Mouse (Mus musculus) lung, postnatal 0 days (tissue): ENCODE results near the gene Tespa1.

ENCODE experiments used
- CTCF ChIP-seq: IDR thresholded peaks from 2 replicates; pipeline ENCODE4 v1.5.1; 2016; ENCODE audit warnings: antibody characterized with exemption, mild to moderate bottlenecking
- EP300 ChIP-seq: IDR thresholded peaks from 2 replicates; pipeline ENCODE4 v1.6.1; 2016; ENCODE audit warnings: antibody characterized with exemption, mild to moderate bottlenecking, control low read depth

- TF ChIP-seq CTCF (no peak), EP300 (no peak)
These were observed 608 bp upstream of the Tespa1 start for GRCm38 (mm10) chr10:130322062-130322461.
